ENCODE assay signal across 8 mouse cellular contexts in the genomic region with DNA sequence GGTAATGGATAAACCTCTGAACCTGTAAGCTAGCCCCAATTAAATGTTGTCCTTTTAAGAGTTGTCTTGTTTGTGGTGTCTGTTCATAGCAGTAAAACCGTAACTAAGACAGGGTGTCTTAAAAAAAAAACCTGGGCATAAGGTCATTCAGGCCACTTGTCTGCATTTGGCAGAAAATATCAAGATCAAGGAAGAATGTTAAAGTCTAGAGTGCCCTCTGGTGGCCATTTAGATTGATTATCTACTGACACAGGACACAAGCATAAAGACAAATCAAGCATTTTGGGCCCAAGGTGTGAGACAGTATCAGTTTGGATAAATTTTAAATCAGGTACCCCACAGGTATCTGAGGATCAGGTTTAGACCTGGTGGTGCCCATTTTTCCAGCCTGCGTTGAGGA. TPM values are rescaled to one million over a fixed set of nuclear protein-coding genes. Genes with fewer than 3 reads are reported as not detected.
DNase-seq lines count a peak whose midpoint lies in the region; ATAC-seq and TF ChIP-seq lines count a peak whose summit lies in the region.

No protein-coding gene starts in this region.

- intact Hi-C loops in heart, adult 2 months (cut with DNase I): no loop called here

- H3K4me1 ChIP-seq in heart, adult 2 months (ENCODE audit: control insufficient read depth, insufficient read depth, low read length): no peaks in the 10 kb centered on the region

- H3K79me2 ChIP-seq in heart, adult 2 months (replicated peaks; ENCODE audit: control insufficient read depth, insufficient read depth, low read length): no peaks in the 10 kb centered on the region

- DNase-seq in heart, adult 2 months: no peak
- no peak for DNase-seq in heart, adult 8-10 months (ENCODE audit: low spot score)
- DNase-seq in thymus, postnatal 0 days (ENCODE audit: low spot score): peak; percentile 49
- no peak for DNase-seq in thymus, postnatal 25 days
- no peak for DNase-seq in urinary bladder, postnatal 10 days (ENCODE audit: low spot score)
- DNase-seq in gastrocnemius, adult 18-20 months (ENCODE audit: low spot score): no peak
- no peak for DNase-seq in testis, postnatal 14 days (ENCODE audit: low spot score)

- H3K4me3 ChIP-seq in heart, adult 2 months: no peak overlapping the region

- TF ChIP-seq POLR2A in heart, adult 2 months (IDR thresholded peaks at IDR 0.05; ENCODE audit: insufficient read depth, low read depth, low read length): no peak

- TF ChIP-seq EP300 in heart, adult 2 months (IDR thresholded peaks at IDR 0.05; ENCODE audit: insufficient read depth, low read depth, low read length): no peak

- WGBS in heart, adult 2 months: 37% methylated on average over 2 of the region's 2 CpGs

- TF ChIP-seq CTCF in heart, adult 2 months (IDR thresholded peaks at IDR 0.05): peak; percentile 54

- no peaks in the 10 kb centered on the region for H3K27me3 ChIP-seq in heart, adult 2 months (ENCODE audit: control insufficient read depth, insufficient read depth, low read length)

- H3K9ac ChIP-seq in heart, adult 2 months (ENCODE audit: low read depth, low read length): no peak overlapping the region

- no peak overlapping the region for H3K27ac ChIP-seq in heart, adult 2 months

- no peaks in the 10 kb centered on the region for H3K36me3 ChIP-seq in heart, adult 2 months (ENCODE audit: control insufficient read depth, insufficient read depth, low read length)

- peak; percentile 46 to 56; a peak in 3 of 4 replicates for ATAC-seq in hematopoietic stem cell, adult 5-6 weeks (replicated peaks in 1 of 2; ENCODE audit: insufficient read depth in 1 of 2, low FRiP score in 2 of 2, low TSS enrichment in 1 of 2, low read depth in 1 of 2, poor library complexity in 2 of 2, severe bottlenecking in 2 of 2)

RNA-seq across cellular contexts. Expression of gene D3Ertd254e, which starts 13.3 kb away (rescaled TPM):
- 1 to 10 TPM; 3.4 to 3.7 TPM for total RNA-seq in heart, adult 2 months (2021)
- polyA plus RNA-seq in heart, adult 2 months (2012; rRNA removed): 0.96 and 2.5 TPM in 2 replicates
- 1 to 10 TPM; 3.0 to 4.7 (median 4.1) TPM for total RNA-seq in heart, adult 8-10 months (2022)
- polyA plus RNA-seq in thymus, postnatal 0 days (2015; fragmentation: Nextera tagmentation; extraction: Ambion mirVana): 4.2 and 5.2 TPM in 2 replicates
- total RNA-seq in hematopoietic stem cell, adult 5-6 weeks (2017): 8.4 TPM in 2 replicates
- total RNA-seq in gastrocnemius, adult 18-20 months (2021): 1 to 10 TPM; 1.7 to 1.8 TPM
